Mouse (Mus musculus): ENCODE measurements around the gene Irf6.
A peak's percentile ranks its signal among the peaks of the same experiment; 100 is the strongest.

Irf6 gene

DNA sequence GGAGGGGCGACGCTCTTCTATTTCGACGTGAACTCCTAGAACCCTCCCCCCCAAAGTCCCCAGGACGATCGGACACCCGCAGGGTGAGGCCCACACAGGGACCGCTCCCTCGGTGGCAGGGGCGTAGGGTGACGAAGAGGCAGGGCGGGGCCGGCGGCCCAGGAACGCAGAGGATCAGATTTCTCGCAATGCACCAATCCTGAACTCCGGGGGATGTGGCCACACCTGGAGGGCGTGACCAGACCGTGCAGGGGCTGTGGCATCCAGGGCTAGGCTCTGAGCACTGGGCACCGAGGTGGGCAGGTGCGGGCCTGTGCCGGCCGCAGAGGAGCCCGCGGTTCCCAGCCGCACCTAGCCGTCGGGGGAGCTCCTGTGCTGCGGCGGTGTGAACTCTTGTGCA is at the start of gene Irf6:
TSS of gene Irf6 (plus strand) at position 240 of the 400 bp plus-strand sequence.
- no peak for TF ChIP-seq GATA4 (IDR thresholded peaks at IDR 0.05; ENCODE audit: insufficient replicate concordance, low read length)

DNA sequence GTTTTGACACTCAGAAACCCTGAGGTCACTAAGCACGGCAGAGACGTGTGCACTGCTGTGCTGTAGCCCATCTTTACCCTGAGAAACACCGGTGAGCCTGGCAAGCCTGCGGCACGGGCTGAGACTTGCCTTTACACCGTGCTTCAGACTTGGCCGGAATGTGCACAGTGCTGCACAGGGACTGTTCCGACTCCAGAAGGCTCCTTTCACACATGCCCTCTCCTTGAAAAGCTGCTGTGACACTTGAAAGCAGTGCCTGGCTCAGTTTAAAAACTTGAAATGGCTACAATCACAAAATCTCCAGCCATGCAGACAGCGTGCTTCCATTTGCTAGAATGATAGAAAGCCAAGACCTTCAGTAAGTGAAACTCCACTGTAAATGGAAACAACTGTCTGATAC is 40.8 kb upstream of the Irf6 start:
- TF ChIP-seq GATA4 (IDR thresholded peaks at IDR 0.05; ENCODE audit: insufficient replicate concordance, low read length): no peak

DNA sequence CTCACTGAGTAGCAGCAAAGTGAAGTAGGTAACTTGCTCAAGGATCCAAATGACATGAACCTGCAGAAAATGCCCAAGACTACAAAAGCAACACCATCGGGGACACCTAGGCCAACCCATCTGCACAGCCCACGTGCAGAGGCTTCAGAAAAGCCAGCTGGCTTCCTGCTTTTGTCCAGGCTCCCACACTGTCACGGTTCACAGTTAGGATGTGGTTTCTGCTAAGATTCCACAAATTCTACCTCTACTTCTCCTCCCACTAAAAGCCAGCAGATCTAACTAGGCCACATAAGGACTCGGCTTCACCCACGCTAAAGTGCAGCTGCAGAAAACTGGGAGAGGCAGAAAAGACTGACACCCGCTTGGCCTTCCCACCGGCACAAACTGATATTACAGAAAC is 30.1 kb upstream of the Irf6 start:
- TF ChIP-seq GATA4 (IDR thresholded peaks at IDR 0.05; ENCODE audit: insufficient replicate concordance, low read length): no peak

DNA sequence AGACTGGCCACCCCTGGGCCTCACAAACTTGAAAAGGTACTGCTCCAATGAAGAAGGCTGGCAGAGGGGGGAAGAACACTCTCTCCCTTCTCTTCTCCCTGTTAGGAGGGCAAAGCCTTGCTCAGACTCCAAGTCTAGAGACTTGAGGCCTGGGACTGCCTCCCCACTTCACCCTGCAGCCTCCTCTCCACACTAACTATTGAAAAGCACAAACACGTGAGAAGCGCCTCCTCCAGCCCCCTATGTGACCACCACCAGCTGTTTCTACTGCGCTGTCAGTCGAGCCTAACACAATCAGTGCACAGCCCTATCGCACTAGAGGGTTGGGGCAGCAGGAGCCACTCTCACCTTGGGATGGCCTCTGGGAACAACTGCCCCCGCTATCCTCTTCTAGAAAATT is 29.6 kb upstream of the Irf6 start:
- no peak for TF ChIP-seq GATA4 (IDR thresholded peaks at IDR 0.05; ENCODE audit: insufficient replicate concordance, low read length)

DNA sequence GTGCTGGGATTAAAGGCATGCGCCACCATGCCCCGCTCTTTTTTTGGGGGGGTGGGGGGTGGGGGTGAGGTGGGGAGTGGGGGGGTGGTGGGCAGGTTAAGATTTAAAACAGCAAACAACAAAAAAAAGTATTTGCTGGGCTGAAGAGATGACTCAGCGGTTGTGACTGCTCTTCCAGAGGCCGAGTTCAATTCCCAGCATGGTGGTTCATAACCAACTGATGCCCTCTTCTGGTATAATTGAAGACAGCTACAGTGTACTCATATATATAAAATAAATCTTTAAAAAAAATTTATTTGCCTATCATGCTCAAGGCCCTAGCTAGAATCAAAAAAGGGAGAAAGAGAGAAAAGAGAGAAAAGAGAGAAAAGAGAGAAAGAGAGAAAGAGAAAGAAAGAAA is 27.1 kb upstream of the Irf6 start:
- TF ChIP-seq GATA4 (IDR thresholded peaks at IDR 0.05; ENCODE audit: insufficient replicate concordance, low read length): no peak

DNA sequence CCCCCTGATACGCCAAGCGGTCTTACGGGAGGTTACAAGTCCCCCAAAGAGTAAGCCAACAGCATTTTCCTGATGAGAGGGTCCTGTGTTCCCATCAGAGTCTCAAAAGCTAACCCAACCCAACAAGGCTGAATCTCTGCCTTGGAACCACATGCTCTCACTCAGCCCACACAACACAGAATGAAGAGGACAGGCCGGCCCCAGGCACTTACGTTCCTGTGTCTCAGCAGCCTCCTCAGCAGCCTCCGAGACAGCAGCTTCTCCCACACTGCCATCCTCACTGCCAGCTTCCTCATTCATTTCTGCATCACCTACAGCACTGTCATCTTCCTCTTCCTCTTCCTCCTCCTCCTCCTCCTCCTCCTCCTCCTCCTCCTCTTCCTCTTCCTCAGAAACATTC is 24.9 kb upstream of the Irf6 start:
- no peak for TF ChIP-seq GATA4 (IDR thresholded peaks at IDR 0.05; ENCODE audit: insufficient replicate concordance, low read length)

DNA sequence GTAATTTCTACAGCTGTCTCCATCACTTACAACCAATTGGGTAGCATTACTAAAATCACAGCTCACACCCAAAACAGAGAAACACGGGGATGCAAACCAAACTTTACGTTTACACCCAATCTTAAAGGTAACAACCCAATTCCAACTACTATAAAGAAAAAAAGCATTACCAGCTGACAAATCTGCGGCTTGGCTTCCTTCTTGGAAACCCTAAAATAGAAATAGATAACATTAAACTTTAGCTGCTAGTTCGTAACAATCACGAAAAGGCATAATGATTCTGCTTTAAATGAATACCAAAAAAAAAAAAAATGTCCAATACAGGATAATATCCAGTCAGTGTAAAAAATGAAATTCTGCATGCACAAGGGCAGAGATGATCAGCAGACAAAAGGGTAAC is 23.6 kb upstream of the Irf6 start:
- no peak for TF ChIP-seq GATA4 (IDR thresholded peaks at IDR 0.05; ENCODE audit: insufficient replicate concordance, low read length)

DNA sequence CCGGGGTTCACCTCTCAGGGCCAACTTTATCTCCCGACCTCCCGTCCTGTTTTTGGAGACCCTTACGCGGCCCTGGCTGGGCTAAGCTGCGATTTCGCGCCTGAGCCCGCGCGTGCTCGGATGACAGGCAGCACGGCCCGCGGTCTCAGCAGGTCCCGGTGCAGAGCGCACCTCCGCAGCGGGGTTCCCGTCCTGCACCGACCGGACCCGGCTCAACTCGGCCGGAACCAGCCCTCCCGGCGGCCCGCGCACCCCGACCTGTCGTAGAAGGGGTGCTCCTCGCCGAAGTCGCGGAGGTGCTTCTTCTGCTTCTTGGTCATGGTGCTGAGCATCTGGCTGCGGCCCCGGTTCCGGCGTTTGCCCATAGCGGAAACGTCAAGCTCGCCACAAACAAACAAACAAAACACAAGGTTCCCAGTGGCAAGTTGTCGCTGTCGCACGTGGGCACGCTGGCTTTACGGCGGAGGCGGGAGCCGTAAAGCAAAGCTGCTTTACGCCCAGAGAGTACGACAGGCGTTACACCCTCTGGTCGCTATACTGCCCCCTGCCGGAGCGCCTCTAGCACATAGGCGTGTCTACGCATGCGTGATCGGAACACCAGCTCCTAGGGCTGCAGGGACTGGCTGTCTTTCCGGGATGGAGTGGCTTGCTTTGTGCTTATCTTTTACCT is 23.0 kb upstream of the Irf6 start, which contains the start of gene Diexf:
TSS of gene Diexf (minus strand) at position 487 of the 670 bp plus-strand sequence.
- TF ChIP-seq GATA4 (IDR thresholded peaks at IDR 0.05; ENCODE audit: insufficient replicate concordance, low read length): peak; percentile 61; the same call in 1 of the 2 replicates

DNA sequence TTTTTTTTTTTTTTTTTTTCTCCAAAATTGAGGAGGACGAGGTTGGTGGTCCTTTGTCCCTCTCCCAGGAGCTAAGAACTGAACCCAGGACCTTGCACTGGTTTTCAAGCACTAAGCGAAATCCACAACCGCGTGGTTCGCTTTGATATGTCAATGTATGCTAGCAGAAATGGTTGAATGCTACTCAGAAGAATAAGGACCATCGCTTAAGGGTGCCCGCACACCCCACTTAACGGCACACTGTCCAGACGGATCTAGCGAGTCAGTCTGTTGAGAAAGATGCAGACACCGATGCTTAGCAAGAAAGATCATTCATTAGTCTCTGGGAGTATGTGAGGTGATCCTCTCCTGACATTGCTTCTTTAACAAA is 22.5 kb upstream of the Irf6 start:
- TF ChIP-seq GATA4 (IDR thresholded peaks at IDR 0.05; ENCODE audit: insufficient replicate concordance, low read length): no peak

DNA sequence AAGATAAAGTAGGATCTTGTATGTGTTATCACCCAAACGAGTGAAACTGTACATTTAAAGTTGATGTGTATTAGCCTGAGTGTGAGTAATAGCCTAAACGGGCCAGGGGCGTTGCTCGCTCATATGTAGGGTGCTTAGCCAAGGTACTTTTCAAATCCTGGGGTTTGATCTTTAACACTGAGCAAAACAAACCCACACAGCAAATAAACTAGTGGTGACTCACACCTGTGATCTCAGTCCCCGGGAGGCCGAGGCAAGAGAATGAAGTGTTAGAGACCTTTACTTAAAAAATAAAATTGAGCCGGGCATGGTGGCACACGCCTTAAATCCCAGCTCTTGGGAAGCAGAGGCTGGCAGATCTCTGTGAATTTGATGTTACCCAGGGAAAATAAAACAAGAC is 22.1 kb upstream of the Irf6 start:
- TF ChIP-seq GATA4 (IDR thresholded peaks at IDR 0.05; ENCODE audit: insufficient replicate concordance, low read length): no peak

DNA sequence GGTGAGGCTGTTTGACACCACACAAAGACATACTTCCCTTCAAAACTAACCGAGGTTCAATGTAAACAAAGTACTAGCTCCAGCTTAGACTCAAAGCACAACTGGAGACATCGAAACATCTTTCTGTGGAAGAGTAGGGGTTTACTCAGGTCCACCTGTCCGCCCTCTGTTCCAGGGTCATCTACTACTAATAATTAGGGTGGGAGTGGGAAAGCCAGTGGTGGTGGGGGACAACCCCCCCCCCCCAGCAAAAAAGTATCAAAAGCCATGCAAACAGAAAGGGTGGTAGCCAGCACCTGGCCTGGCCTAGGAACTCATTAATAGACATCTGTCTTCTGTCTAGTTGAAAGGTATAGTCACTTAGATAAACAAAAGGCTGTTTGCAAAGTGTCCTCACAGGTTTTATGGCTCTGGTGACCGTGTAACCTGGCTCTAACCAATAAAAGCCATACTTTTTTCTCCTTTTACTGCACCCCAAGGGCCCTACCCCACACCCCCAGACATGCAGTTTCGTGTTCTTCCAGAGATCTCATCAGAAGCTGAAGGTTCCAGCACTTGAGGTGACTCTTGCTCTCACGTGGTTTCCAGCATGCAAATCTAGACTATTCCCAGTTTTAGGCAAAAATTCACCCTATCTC is 21.5 kb upstream of the Irf6 start:
- no peak for TF ChIP-seq GATA4 (IDR thresholded peaks at IDR 0.05; ENCODE audit: insufficient replicate concordance, low read length)

DNA sequence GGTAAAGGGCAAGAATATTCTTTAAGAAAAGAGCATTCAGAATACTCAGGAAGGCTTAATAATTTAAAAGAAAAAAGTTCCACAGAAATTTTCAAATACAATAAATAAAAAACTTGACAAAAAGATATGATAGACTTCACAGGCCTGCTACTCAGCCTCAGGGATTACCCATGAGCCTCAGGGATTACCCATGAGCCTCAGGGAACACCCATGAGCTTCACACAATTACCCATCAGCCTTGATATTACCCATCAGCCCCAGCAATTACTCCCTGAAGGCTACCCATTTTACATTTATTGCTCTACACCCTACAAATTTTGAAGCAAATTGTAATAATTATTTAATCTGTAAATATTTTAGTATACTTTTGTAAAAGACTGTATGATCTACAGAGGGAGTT is 20.5 kb upstream of the Irf6 start:
- TF ChIP-seq GATA4 (IDR thresholded peaks at IDR 0.05; ENCODE audit: insufficient replicate concordance, low read length): no peak

DNA sequence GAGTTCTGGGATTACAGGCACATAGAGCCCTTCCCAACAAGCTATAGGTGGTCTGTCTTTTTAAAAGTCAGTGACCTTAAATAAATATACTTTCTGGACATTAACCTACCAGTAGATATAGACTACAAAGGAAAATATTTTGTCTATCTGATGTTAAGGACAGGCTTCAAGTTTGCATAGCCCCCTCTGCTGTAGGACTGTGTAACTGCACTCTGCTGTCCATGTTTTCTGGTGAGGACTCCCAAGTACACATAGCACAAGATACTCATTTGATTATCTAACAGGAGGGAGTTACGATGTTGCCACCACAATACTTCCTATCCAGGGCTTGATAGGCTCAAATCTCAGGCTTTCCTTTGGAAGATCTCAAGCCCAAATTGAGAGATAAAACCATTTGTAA is 19.2 kb upstream of the Irf6 start:
- no peak for TF ChIP-seq GATA4 (IDR thresholded peaks at IDR 0.05; ENCODE audit: insufficient replicate concordance, low read length)

DNA sequence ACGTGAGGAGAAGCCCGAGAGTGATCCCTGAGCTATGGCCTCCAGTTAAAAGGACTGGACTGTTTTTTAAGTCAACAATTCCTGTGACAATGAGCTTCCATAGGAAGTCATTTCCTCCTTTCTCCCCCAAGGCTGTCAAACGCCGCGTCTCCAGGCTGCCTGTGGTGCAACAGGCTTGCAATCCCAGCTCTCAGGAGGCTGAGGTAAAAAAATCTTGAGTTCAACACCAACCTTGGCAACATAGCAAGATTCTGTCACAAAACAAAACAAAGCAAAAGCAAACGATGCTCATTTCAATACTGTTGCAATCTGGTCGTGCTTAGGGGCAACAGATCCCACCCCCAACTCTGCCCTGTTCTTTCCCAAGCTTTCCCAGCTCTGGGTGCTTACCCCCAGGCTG is 14.8 kb upstream of the Irf6 start:
- no peak for TF ChIP-seq GATA4 (IDR thresholded peaks at IDR 0.05; ENCODE audit: insufficient replicate concordance, low read length)

DNA sequence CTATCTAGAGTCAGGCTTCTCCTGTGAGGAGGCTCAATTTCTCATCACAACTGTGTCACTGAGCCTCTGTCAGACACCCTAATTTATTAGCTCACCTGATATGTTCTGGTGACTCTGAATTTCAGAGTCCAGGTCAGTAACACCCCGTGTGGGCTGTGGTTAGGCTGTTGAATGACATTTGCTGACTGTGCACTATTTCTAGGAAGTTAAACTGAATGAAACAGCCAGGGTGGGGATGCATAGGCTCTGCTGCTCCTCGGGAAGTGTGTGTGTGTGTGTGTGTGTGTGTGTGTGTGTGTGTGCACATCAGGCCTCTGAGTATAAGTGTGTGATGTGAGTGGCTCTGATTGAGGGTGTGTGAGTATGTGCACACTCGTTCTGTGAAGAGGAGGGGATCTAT is 14.2 kb upstream of the Irf6 start:
- TF ChIP-seq GATA4 (IDR thresholded peaks at IDR 0.05; ENCODE audit: insufficient replicate concordance, low read length): no peak

DNA sequence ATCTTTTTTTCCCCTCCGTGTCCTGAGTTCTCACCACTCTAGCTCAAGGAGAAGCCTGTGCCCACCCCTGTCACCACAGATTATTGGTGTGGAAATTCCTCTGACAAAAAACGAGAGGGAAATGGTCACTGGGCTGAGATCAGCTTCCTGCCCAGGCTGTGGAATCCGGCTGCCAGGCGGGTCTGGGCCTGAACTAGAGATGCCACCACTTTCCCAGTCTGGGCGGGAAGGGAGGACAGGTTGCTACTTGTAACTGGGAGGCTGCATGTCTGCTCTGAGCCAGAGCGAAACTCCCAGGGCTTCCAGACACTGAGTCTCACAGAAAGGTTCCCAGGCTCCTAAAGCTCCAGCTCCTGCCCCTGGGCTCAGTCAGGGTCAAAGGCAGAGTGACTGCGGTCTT is 11.8 kb upstream of the Irf6 start:
- no peak for TF ChIP-seq GATA4 (IDR thresholded peaks at IDR 0.05; ENCODE audit: insufficient replicate concordance, low read length)

DNA sequence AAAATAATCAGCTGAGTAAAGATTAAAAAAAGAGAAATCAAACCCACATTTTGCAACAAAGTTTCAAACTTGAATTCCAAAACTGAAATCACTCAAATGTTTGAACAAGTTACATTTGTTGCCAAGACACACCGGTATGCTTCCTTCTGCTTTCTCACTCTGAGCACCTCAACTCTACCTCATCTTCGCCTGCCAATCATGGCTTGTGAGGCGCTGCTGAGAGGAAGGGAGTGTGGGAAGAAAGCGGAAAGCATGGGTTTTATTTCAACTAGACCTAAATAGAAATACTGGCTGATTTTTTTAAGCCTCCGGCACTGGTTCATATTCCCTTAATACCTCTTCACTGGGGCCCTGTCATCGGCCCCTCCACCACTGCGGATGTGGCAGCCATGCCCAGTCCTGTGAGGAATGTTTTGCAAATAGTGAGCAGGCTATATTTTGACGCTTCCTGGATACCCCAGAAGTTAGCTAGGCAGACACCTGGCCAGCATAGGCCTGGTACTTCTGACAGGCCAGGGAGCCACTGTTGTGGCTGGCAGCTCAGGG is 10.3 kb upstream of the Irf6 start:
- TF ChIP-seq GATA4 (IDR thresholded peaks at IDR 0.05; ENCODE audit: insufficient replicate concordance, low read length): no peak
